Mouse (Mus musculus): ENCODE data around the gene Tuba1c.

The Tuba1c gene

DNA sequence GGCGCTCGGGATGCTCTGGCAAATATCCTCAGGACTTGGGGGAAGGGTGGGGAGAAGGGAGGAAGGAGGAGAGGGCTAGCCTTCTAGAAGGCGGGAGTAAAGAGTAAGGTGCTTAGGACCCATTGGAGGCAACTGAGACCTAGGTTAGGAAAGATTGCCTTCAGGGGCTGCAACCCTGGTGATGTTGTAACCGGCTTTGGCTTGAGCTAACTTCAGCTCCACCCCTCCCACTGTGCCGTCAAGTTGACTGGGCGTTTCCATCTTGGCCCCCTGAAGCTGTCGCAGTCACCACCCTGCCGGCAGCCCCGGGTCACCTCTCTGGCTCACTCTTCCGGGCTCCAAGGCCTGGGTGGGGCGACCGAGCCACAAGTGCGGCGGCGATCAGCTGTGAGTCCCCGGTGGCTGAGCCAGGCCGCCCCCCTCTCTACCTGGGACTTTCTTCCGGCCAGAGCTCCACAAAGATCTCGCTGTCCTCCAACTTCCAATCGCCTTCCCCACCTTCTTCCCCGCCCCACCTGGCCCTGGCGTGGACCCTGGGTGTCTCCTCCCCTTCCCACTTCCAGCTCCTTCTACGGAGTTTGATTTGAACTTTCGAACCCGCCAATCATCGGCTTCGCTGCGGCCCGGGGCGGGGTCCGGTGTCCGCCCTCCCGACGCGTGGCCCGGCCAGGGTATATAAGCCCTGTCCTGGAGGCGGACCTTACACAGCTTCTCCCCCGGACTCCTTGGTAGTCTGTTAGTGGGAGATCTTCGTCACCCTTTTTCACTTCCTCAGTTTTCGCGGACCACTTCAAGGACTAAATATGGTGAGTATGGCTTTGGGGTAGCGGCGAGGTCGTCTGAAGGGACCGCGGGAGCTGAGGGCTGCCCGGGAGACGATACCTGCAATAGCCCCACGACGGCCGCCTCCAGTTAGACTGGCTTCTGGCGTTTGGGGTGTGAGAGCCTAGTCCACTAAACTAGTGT is at the start of gene Tuba1c:
Gene Tuba1c, plus strand, starts transcription at position 273 of the 966 bp plus-strand sequence.
- in situ Hi-C loops (cut with MboI), result no loop called here

DNA sequence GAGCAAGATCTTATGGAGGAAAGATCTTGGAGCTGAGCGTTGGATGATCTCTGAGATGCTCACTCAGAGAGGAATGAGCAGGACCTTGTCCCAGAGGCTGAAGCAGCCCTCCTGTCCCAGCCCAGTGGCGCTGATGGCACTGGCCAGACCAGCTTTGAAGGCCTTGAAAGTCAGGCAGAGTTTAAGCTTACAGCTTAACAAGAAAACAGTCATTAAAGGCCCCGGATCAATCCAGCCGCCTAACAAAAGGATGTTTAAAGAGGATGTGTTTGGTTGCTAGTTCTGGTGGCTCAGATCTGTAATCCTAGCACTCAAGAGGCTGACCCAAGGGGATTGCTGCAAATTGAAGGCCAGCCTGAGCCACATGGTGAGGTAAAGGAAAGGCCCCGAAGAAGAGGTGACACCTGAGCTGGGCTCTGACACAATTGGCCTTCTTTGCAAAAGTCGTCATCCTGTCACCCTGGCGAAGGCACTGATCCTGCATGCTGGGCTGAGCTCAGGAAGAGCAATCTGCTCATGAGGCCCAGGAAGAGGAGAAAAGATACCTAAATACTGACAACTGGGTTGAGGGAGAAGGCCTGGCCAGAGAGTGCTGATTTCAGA is 49.6 kb upstream of the Tuba1c start:
- in situ Hi-C loops (cut with MboI), result no loop called here

DNA sequence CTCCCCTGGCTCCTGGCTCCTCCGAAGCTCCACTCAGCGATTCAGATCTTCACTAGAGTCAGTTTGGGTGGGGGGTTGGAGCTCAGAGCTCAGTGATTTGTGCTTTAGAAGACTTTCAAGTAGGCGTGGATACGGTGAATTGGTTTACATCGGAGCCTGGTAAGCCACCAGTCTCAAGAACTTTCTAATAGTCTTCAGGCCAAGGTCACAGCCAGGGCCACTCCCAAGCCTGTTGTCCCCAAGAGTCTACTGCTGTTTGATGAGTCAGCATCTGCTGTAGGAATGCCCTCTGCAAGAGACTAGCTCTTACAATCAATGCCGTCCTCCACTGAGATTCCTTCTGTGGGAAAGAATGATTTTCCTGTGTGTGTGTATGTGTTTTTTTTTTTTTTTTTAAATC is 47.6 kb upstream of the Tuba1c start:
- in situ Hi-C loops (cut with MboI), result no loop called here

DNA sequence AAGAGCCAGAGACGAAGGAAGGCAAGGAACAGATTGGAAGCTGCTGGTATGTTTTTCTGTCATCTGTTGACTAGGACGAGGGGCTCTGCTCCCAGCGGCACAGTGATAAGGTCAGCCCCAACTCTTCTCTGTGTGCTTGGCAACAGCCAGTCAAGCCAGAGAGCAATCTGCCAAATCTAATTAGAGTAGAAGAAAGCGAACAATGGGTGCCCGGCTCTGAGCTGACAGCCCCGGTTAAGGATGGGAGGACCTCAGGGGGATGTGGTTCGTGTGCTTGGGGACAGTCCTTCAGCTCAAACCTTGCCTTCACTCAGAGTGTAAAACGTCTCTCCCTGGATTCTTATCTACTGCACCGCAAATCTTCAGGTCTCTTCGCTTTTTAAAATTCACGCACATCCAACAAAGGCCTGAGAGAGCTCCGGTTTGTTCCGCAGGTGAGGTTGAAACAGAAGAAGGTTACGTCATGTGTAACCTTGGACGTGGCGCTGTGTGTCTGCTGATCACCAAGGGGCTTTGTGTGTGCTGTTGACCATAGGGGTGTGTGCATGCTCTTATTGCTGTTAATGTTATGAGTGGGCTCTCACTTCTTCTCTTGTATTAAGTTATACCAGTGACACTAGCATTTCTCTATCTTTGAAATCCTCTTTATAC is 46.1 kb upstream of the Tuba1c start:
- in situ Hi-C loops (cut with MboI), result no loop called here

DNA sequence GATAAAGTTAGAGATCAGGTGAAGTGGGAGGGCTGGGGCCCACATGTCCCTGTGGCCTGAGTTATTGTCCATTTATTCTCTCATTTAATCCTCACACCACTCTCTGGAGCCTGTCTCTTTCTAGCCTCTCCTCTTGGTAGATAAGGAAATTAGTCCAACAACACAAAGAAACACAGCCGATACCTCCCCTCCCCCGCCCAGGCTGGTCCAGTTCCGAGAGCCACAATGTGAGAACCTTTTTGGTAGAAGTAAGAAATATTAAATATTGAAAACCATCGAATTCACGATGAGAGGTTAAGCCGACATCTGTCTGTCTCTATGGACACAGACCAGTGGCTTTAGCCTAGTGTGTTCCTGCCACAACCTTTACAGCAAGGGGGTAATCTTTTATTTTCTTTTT is 45.0 kb upstream of the Tuba1c start:
- in situ Hi-C loops (cut with MboI), result no loop called here

DNA sequence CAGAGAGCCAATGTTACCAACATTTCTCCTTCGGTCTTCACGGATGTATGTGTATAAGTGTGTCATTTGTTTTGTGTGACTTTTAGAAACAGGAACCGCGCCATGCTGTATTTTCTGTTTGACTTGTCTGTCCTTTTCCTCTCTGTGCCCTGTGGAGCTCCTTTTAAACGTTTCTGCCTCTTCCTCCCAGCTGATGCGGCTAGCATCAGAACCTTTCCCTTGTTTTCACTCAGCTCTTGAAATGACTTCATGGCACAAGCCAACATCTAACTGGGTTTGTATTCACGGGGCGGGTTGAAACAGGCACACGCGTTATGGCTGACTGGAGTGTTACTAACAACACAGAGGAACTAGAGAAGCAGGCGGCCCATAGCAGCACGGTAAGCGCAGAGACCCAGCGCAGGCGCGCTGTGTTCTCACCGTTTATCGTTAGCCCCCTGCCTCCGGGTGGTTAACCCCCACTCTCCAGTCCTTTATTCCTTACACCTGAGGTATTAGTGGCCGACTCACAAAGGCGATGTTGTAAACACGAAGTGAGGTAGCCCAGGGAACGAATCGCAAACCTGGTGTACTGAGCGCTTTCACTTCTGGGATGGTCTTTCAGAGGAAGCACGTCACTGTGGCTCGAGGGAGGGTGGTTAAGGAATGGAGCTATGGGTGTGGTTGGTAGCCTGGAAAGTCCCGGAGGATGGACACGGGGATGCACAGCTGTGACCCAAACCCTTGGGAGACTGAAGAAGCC is 44.3 kb upstream of the Tuba1c start:
- in situ Hi-C loops (cut with MboI), result no loop called here

DNA sequence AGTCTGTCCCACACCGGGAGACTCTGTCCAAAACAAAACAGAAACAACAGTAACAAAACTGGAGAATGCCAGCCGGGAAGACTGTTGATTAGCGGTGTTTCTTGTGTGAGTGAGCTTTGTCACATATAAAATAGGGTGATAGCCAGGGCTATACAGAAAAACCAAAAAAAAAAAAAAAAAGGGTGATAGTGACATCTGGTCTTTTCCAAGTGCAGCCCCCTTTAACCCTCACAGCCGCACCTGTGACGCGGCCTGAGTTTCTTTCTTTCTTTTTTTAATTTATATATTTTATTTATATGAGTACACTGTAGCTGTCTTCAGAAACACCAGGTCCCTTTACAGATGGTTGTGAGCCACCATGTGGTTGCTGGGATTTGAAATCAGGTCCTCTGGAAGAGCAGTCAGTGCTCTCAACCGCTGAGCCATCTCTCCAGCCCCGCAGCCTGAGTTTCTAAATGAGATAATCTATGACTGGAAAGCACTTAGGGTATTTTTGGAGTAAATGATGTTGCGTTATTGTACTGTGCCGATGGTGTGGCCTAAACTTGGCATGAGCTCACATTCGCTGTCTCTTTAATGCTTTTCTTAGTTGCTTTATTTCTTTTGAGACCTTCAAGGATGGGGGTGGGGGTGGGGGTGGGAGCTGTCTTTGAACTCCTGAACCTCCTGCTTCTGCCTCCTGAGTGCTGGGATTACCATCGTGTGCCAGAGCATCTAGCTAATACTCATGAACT is 43.5 kb upstream of the Tuba1c start:
- in situ Hi-C loops (cut with MboI), result no loop called here

DNA sequence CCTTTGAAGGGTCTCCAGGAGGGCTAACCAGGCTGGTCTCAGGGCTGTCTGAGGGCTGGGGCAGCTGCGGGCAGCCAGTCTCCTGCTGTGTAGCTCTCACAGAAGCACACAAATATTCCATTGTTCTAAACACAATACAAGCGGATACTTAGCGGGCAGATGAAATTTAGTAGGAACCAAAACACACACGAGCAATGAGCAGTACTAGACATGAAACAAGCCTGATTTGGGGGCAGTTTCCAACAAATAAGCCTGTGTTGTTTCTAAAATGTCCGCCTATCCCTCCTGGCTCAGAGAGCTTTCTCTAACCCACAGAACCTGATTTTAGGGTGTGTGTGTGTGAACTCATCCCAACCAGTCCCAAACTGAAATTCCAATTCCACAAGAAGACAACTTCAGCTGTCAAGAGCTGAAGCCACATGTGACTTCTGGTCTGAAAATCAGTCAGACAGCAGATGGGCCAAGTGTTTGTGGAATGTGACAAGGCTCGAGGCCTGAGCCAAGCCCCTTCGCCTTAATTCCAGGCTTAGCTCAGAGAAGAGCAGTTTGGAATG is 42.5 kb upstream of the Tuba1c start:
- in situ Hi-C loops (cut with MboI), result no loop called here

DNA sequence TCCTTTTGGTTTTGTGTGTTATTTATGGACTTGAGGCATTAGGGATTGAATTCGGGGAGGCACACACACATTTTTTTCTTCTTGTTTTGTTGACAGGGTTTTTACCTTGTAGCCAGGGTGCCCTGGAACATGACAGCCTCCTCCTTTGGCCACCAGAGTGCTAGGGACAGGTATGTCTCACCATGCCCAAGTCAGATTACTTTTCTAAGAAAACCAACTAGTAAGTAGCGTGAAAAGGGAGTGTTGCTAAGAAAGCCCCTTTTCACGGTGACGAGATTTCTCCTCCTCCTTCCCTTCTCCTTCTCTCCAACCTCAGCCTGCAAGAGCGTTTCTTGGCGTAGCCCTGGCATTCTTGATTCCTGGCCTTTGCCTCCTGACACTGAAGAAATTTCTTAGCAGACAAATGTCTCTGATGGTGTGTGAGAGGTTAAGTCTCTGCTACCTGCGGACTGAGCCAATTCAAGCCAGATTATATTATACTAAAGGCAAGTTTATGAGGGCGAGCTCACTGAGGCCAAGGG is 42.0 kb upstream of the Tuba1c start:
- in situ Hi-C loops (cut with MboI), result no loop called here

DNA sequence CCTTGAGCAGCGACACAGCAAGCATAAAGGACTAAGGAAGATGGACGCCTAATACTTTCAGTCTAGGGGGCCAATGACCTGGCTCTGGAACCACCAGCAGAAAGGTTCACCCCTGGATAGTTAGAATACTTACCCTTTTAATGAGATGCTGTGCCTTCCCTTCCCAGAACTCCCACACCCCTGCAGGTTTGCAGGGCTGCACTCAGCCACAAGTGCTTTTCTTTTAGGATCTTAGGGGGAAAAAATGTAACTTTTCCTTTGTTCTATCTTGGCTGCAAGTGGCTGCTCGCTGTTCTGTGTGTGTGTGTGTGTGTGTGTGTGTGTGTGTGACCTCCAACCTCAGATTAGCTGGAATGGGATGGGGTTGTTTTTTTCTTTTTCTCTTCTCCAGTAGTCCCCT is 40.9 kb upstream of the Tuba1c start:
- in situ Hi-C loops (cut with MboI), result no loop called here

DNA sequence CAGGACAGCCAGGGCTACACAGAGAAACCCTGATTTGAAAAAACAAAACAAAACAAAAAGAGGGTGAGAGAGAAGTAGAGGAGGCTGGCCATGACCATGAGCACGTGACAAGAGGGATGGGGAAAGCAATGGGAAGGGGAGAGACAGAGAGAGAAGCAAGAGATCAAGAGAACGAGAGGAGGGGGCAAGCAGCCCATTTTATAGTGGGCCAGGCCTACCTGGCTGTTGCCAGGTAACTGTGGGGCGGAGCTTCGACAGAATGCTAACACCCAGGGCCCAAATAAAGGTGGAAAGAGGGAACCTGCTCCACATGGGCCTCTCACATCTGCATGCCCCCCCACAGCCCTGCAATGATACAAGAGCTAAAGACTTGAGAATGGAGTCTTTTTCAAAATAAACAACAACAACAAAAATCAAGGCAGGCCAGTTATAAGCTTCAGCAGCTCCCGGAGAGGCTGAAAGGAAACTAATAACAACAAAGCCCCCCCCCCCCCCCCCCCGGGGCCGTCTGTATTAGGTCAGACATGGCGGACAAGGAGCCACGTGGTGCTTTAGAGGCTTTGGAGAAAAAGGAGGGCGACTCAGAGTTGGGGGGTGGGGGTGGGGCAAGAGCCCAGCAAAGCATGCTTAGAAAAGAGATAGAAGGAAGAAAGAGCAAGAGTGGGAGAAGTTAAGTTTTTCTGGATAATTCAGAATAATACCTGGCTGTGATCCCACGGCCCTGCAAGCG is 39.8 kb upstream of the Tuba1c start:
- in situ Hi-C loops (cut with MboI), result loop anchor here (5.0 kb wide), 1 partner anchor 108 kb away; no protein-coding TSS in a partner anchor

DNA sequence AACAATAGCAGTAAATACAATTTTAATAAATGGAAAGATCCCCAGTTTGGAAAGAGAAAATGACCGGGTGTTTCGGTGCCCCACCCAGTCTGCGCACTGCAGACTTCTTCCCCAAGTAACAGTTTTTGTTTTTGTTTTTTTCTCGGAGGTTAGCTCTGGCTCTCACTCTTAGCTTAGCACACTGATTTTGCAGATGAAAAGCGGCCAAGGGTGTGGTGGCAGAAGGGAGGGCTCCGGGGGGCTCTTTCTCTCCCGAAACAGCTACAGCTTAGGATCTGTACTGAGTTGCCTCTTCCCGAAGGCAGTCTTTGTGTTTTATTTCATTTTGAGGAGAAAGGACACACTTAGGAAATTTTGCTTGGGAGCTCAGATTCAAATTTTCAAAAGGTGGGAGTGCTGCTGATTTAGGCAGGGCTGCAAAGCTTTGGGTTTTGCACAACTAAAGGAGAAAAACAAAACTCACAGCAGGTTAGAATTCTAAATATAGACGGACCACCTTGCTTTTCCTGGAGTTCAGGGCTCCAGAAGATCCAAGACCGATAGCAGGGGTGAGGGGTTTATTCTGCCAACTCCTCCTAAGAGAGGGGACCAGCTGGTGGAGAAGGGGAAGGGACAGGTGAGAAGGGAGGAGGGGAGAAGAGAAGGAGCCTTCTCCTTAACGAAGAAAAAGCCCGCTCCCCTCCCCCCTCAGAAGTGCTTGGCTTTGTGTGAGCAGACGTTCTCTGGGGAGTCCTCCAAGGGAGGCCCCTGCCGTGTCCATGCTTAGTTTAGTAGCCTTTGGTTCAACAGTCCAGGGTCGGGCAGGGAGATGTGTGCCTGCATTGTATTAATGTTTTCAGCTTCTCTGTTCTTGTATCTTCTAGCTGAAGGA is 38.8 kb upstream of the Tuba1c start:
- in situ Hi-C loops (cut with MboI), result loop anchor here (5.0 kb wide), 1 partner anchor 109 kb away; no protein-coding TSS in a partner anchor

DNA sequence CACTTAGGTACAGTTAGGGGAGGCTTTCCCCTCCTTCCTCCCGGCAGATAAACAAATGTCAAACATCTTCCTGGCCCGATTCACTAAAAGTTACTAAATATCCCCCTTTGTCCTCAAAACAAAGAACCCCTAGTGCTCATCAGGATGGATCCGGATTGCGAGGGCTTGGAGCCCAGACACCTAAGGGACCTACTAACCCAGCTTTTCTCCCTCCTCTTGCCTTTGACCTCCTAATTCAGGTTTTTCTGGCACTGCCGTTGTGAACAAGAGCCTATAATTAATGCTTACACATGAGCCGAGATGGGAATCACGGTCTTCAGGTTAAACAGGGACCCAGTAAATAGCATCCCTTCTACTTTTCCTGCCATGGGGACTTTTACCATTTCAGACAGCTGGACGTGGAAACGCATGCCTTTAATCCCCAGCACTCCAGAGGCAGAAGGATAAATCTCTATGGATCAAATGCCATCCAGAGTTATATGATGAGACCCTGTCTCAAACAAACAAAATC is 38.1 kb upstream of the Tuba1c start:
- in situ Hi-C loops (cut with MboI), result loop anchor here (5.0 kb wide), 1 partner anchor 109 kb away; no protein-coding TSS in a partner anchor

DNA sequence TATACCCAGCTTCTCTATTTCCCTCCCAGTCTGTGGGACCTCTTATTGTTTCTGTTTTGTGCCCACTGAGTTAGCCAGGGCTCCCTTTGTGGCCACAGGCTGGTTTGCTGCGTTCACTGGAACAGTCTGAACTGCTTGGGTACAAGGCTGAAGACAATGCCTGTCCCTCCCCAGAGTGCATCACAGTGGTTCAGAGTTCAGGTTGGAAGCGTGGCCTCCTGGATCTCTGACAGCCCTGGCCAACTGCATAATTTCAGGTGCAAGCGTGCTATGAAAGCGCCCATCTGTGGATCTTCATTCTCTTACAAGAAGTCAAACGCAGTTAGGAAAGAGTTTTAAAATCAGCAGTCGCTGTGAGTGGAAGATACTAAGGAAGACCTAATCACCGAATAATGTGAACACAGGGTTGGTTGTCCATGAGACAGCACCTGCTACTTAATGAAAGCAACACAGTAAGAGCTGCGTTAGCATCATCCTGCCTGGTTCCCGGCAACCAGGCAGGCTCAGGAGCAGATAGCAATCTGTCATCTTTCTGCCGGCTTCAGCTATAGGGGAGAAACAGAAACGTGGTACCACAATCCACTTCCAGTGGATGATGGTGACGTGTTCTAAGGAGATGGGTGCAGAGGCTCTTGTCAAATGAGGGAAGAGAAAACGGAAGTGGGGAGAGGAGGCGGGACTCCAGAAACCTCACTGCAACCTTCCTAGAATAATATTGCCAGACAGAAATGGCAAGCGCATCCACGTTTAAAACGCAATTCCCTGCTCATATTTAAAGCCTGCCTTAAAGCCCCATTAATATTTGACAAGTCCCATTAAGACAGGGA is 37.4 kb upstream of the Tuba1c start:
- in situ Hi-C loops (cut with MboI), result loop anchor here (5.0 kb wide), 1 partner anchor 110 kb away; no protein-coding TSS in a partner anchor

DNA sequence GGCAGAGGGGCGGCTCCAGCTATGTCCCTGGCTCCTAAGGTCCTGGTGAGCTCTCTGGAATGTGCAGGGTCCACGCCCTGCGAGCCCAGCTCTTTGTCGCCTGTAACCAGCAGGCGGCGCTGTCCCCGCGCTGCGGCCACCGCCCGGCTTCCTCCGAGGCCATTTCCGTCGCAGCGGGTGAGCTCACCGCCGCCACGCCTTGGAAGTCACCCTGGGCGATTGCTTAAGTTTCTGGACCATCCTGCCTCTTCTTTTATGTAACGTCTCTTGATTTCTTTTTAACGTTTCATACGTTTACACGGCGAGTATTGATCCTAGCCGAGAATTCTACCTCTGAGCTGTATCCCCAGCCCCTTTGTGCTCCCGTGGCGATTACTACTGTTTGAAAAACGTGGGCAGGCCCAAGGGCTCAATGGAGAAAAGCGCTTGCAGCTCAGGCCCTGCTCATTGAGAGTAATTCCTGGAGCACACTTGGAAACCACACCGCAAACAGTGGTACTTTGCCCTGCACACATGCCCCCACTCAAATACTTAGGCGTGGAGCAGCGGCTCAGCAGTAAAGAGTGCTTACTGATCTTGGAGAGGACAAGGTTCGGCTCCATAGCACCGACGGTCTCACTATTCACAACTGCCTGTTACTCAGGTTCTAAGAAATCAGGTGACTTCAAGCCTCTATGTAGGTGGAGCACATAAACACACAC is 36.4 kb upstream of the Tuba1c start:
- in situ Hi-C loops (cut with MboI), result loop anchor here (5.0 kb wide), 1 partner anchor 111 kb away; no protein-coding TSS in a partner anchor

DNA sequence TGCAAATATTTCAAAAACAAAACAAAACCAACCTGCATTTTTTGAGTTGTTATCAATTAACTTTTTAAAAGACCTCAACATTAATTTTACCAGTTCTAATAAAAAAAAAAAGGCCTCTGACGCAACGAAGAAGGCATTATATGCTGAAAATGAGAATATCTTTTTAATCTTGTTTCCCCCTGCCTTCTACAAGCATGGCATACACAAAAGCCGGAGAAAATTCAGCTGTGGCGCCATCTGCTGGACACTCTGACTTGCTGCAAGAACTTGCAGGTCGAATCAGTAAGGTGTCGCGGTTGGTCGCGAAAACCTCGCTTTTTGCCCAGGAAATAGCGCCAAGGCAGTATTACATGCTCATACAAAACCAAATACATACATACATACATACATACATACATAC is 35.8 kb upstream of the Tuba1c start:
- in situ Hi-C loops (cut with MboI), result loop anchor here (5.0 kb wide), 1 partner anchor 112 kb away; no protein-coding TSS in a partner anchor

Data from mature B cell (primary cell).